Comparison of ENCODE assay signal across 9 mouse cellular contexts in the genomic region with DNA sequence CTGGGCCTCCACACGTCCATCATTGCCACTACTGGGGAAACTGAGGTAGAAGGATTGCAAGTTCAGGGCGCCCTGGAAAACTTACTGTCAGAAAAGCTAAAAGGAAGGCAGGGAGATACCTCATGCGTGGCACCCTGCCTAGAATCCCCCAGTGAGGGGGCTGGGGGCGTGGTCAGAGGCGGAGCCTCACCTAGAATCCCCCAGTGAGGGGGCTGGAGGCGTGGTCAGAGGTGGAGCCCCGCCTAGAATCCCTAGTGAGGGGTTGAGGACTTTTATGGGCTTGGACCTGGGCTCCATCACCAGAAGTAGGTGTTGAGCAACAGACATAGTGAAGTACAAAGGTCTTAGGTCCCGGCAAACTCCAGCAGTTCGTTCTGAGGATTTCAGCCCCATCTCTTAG. TPM values are rescaled to one million over a fixed set of nuclear protein-coding genes. Genes with fewer than 3 reads are reported as not detected.
DNase-seq lines count a peak whose midpoint lies in the region; TF ChIP-seq lines count a peak whose summit lies in the region.
"Had no signal": no experiment of that assay in that cellular context is flagged by ENCODE, and none has a peak within 500 bp of the region (broad histone marks: within the 10 kb centered on the region; RNA-seq: fewer than 3 reads in every experiment).

No protein-coding gene starts in this region.

- no peak overlapping the region for H3K4me3 ChIP-seq in liver, adult 2 months (ENCODE audit: insufficient read depth, low read depth, low read length)
- H3K4me3 ChIP-seq: neural tube, embryonic 13.5 days had no signal

- WGBS in liver, adult 2 months = 16% methylated on average over 9 of the region's 9 CpGs

- no peaks in the 10 kb centered on the region for H3K36me3 ChIP-seq in liver, adult 2 months (ENCODE audit: control insufficient read depth, insufficient read depth, low read length)
- H3K36me3 ChIP-seq: neural tube, embryonic 13.5 days had no signal

- H3K9ac ChIP-seq in liver, adult 2 months (ENCODE audit: low read depth, low read length) = no peak overlapping the region
- H3K9ac ChIP-seq: neural tube, embryonic 13.5 days had no signal

- no peak for TF ChIP-seq POLR2A in liver, adult 2 months (IDR thresholded peaks at IDR 0.05; ENCODE audit: extremely low read depth, insufficient read depth, low read length)

- no peaks in the 10 kb centered on the region for H3K27me3 ChIP-seq in liver, adult 2 months (ENCODE audit: control insufficient read depth, insufficient read depth, low read length)
- H3K27me3 ChIP-seq: neural tube, embryonic 13.5 days had no signal

- peaks cover 17% of the 10 kb centered on the region for H3K4me1 ChIP-seq in liver, adult 2 months (ENCODE audit: control insufficient read depth, insufficient read depth, low read length)

- H3K79me2 ChIP-seq in liver, adult 2 months (ENCODE audit: control insufficient read depth, insufficient read depth, low read length) = peaks cover 9% of the 10 kb centered on the region; the same call in 1 of the 2 replicates

- peak; percentile 55 for DNase-seq in cerebellum, adult 11-12 months
- no peak for DNase-seq in cerebellum, adult 18-20 months
- peak; percentile 61 for DNase-seq in ovary, postnatal 14 days (ENCODE audit: low spot score)
- DNase-seq in ovary, adult 18-20 months (ENCODE audit: low spot score) = no peak
- peak; percentile 82 for DNase-seq in liver, adult 2 months (ENCODE audit: extremely low read depth, low read depth, low spot score)
- peak; percentile 29 for DNase-seq in thymus, postnatal 25 days
- no peak for DNase-seq in adrenal gland, postnatal 10 days
- no peak for DNase-seq in left cerebral cortex, adult 9 months (ENCODE audit: low spot score in 2 of 2)

- TF ChIP-seq CTCF in liver, adult 2 months (IDR thresholded peaks at IDR 0.05; ENCODE audit: low read depth, low read length) = no peak

- peak overlapping the region; percentile 72 for H3K27ac ChIP-seq in liver, adult 2 months (replicated peaks; ENCODE audit: insufficient read depth, low read depth, low read length)
- H3K27ac ChIP-seq: neural tube, embryonic 13.5 days had no signal

RNA-seq across cellular contexts. Expression of a gene that starts 2.8 kb away (rescaled TPM):
- total RNA-seq in liver, adult 2 months (2014; rRNA removed) = 6.4 and 9.9 TPM in 2 replicates
- 19.6 and 20.2 TPM in 2 replicates for polyA plus RNA-seq in liver, adult 2 months (2012; rRNA removed)
- total RNA-seq in adrenal gland, postnatal 10 days (2021) = 10 to 100 TPM; 58.1 to 77.1 TPM

RNA-seq across cellular contexts. Expression of a gene that starts 29.6 kb away (rescaled TPM):
- 1,362 and 1,401 TPM in 2 replicates for total RNA-seq in liver, adult 2 months (2014; rRNA removed)
- 2,210 and 2,521 TPM in 2 replicates for polyA plus RNA-seq in liver, adult 2 months (2012; rRNA removed)
- 1,000 to 10,000 TPM; 1,321 to 1,365 TPM for total RNA-seq in adrenal gland, postnatal 10 days (2021)

RNA-seq across cellular contexts. Expression of a gene that starts 36.9 kb away (rescaled TPM):
- total RNA-seq in liver, adult 2 months (2014; rRNA removed) = 21.1 and 32.8 TPM in 2 replicates
- 73.5 and 76.7 TPM in 2 replicates for polyA plus RNA-seq in liver, adult 2 months (2012; rRNA removed)
- total RNA-seq in adrenal gland, postnatal 10 days (2021) = 100 to 1,000 TPM; 103 to 113 TPM

RNA-seq across cellular contexts. Expression of a gene that starts 48.8 kb away (rescaled TPM):
- 1.0 and 2.6 TPM in 2 replicates for total RNA-seq in liver, adult 2 months (2014; rRNA removed)
- 2.1 and 2.4 TPM in 2 replicates for polyA plus RNA-seq in liver, adult 2 months (2012; rRNA removed)
- total RNA-seq in adrenal gland, postnatal 10 days (2021) = 10 to 100 TPM; 19.6 to 21.8 TPM

RNA-seq across cellular contexts. Expression of a gene that starts 58.4 kb away (rescaled TPM):
- not detected in 2 replicates for total RNA-seq in liver, adult 2 months (2014; rRNA removed)
- polyA plus RNA-seq in liver, adult 2 months (2012; rRNA removed) = not detected in 2 replicates
- total RNA-seq in adrenal gland, postnatal 10 days (2021) = not detected

Comparison
In these comparisons a context has a peak if more than half of its experiments do, and no peak if none do; other contexts are left out.
1. DNase-seq: peak in cerebellum, adult 11-12 months (single experiment), ovary, postnatal 14 days (single experiment), liver, adult 2 months (single experiment) and thymus, postnatal 25 days (single experiment); none in cerebellum, adult 18-20 months (0 of 2), ovary, adult 18-20 months (single experiment), adrenal gland, postnatal 10 days (single experiment) and left cerebral cortex, adult 9 months (0 of 2).